Mouse (Mus musculus): ENCODE data around the gene Abhd2. TPM values are rescaled to one million over a fixed set of nuclear protein-coding genes. Genes with fewer than 3 reads are reported as not detected.

Abhd2 gene
- polyA plus RNA-seq, 1 experiment = 12.8 TPM

DNA sequence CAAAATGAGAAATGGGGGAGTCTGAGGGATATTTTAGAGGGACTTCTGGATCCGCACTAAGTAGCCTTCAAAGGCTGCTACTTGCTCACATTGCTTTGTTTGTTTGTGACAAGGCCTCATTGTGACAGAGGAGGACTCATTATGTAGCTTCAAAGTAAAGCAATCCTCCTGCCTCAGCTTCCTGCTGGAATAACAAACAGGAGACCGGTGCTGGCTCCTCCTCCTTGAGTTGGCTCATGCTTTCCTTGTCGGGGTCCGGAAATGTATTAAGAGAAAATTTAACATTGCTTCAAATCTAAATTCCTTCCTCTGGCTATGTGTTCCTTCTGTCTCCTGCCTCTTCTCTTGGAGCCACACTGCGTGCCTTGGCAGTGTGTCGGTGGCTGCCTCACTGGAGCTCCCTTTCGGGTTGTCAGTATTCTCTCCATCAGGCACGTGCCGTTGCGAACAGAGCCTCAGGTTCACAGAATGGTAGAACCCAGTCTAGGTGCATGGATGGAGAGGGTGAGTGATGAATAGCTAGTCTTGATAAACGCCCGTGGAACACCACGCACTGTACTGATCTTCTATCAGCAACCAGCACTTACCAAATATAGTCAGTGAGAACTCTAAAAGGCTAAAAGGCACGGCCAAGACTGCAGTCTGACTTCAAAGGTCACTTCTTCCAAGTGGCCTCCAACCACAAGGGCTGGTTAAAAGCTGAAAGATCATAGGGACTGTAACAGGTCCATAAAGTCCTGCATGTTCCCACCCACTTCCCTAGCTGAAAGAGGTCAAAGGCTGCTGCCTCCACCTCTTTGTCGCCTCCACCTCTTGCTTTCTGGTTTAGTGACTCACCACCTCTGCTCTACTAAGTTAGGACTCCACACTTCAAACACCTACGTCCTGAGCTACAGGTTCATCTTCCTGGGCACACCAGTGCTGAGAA lies 874 bp upstream of the Abhd2 start:
- H3K27me3 ChIP-seq (ENCODE audit: control insufficient read depth, insufficient read depth, low read length) = no peaks in the 10 kb centered on the region
- no peak for TF ChIP-seq POLR2A (IDR thresholded peaks at IDR 0.05; ENCODE audit: low read depth, low read length)
- no peak for TF ChIP-seq CTCF (IDR thresholded peaks at IDR 0.05; ENCODE audit: extremely low read depth, insufficient read depth, insufficient read length, insufficient replicate concordance)
- WGBS = 76% methylated on average over 16 of the region's 16 CpGs
- H3K27ac ChIP-seq (ENCODE audit: insufficient read depth, low read length) = peak overlapping the region; percentile 45
- DNase-seq (ENCODE audit: low read depth in 1 of 2, low spot score in 2 of 2) = no peak
- H3K36me3 ChIP-seq (ENCODE audit: control insufficient read depth, insufficient read depth, low read length) = no peaks in the 10 kb centered on the region
- H3K4me1 ChIP-seq (ENCODE audit: control insufficient read depth, insufficient read depth, insufficient read length) = peaks cover 16% of the 10 kb centered on the region; the same call in 1 of the 2 replicates
- peak overlapping the region; percentile 31 for H3K4me3 ChIP-seq (ENCODE audit: extremely low read depth, insufficient read depth, insufficient read length)

DNA sequence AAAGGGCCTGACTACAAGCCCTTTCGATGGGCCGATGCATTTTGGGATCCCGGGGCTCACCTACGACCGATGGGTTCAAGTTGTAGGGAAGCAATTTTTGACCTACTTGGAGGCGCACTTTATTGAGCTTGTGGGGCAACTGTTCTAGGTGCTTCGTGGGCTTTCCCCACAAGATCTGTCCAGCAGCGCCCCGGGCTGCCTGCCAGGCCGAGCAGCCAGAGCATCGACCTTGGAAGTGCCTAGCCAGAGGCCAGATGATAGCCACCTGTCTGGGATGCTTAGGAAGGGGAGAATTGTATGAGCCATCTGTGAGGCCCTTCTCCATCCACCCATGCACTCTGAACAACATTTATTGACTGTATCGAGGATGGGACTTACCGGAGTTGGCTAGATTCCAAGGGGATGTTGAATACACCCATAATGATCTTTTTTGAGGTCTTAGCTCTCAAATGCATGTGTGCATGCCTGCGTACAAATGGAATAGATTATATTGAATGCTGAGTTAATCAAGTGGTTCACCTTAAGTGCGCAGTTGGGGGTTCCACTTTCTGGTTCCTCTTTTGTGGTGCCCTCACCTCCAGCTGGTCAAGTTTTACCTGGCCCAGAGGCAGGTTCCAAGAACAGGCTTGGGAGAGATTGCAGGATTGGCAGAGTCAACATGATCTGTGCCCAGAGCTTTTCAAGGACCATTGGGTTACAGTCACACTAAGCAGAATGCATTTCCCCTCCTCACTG lies 906 bp downstream of the Abhd2 start:
- peak overlapping the region; percentile 65; the same call in 1 of the 2 replicates for H3K27ac ChIP-seq (ENCODE audit: insufficient read depth, low read length)
- peak overlapping the region; percentile 91 for H3K4me3 ChIP-seq (ENCODE audit: extremely low read depth, insufficient read depth, insufficient read length)
- no peaks in the 10 kb centered on the region for H3K27me3 ChIP-seq (ENCODE audit: control insufficient read depth, insufficient read depth, low read length)
- H3K36me3 ChIP-seq (ENCODE audit: control insufficient read depth, insufficient read depth, low read length) = no peaks in the 10 kb centered on the region
- 3% methylated on average over 15 of the region's 15 CpGs for WGBS
- peaks cover 21% of the 10 kb centered on the region; the same call in 1 of the 2 replicates for H3K4me1 ChIP-seq (ENCODE audit: control insufficient read depth, insufficient read depth, insufficient read length)
- DNase-seq (ENCODE audit: low read depth in 1 of 2, low spot score in 2 of 2) = no peak
- no peak for TF ChIP-seq CTCF (IDR thresholded peaks at IDR 0.05; ENCODE audit: extremely low read depth, insufficient read depth, insufficient read length, insufficient replicate concordance)
- no peak for TF ChIP-seq POLR2A (IDR thresholded peaks at IDR 0.05; ENCODE audit: low read depth, low read length)

DNA sequence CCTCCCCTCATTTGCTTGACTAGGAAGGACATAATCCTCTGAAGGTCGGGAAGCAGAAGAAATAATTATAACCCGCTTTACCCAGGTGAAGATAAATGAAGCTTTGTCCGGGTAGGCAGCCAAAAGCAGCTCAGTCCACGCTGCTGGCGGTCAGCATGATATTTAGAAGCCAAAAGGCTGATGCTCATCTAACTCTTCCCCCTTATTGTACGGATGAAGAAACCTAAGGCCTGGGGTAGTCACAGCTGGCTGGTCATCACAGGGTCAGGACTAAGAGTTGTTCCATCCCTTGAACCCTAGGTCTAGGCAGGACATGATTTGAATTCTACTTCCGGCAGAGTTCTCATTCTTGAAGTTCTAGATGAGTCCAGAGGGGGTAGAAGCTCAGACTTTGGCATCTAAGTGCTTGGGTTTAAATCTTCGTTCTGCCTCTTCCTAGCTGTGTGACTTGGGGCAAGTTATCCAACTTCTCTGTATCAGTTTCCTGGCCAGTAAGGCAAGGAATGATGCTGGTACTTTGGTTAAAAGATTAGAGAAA lies 1.5 kb downstream of the Abhd2 start:
- DNase-seq (ENCODE audit: low read depth in 1 of 2, low spot score in 2 of 2) = no peak
- peak overlapping the region; percentile 91; the same call in 1 of the 2 replicates for H3K4me3 ChIP-seq (ENCODE audit: extremely low read depth, insufficient read depth, insufficient read length)
- no peaks in the 10 kb centered on the region for H3K36me3 ChIP-seq (ENCODE audit: control insufficient read depth, insufficient read depth, low read length)
- peaks cover 27% of the 10 kb centered on the region for H3K4me1 ChIP-seq (ENCODE audit: control insufficient read depth, insufficient read depth, insufficient read length)
- no peaks in the 10 kb centered on the region for H3K27me3 ChIP-seq (ENCODE audit: control insufficient read depth, insufficient read depth, low read length)
- WGBS = 75% methylated on average over 8 of the region's 8 CpGs
- no peak overlapping the region for H3K27ac ChIP-seq (ENCODE audit: insufficient read depth, low read length)
- TF ChIP-seq CTCF (IDR thresholded peaks at IDR 0.05; ENCODE audit: extremely low read depth, insufficient read depth, insufficient read length, insufficient replicate concordance) (no peak), POLR2A (IDR thresholded peaks at IDR 0.05; ENCODE audit: low read depth, low read length) (no peak)

DNA sequence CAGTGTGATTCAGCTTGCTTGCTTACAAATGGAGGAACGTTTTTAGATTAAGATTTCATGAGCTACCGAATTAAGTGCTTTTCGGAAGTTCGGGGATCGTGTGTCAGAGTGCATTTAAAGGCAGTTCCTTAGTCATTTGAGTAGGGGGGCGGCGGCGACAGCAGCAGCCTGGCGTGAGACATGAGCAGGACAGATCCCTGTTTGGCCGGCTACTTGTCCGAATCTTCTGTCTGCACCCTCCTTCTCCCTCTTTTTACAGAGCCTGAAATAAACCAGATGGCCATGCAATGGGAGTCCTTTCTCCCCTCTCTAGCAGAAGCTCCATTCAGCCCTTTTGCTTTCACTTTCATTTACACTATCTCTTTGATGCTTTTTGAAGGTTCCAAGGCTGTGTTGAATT lies 2.3 kb downstream of the Abhd2 start:
- Histone ChIP-seq H3K4me1 (ENCODE audit: control insufficient read depth, insufficient read depth, insufficient read length) (peaks cover 32% of the 10 kb centered on the region), H3K36me3 (ENCODE audit: control insufficient read depth, insufficient read depth, low read length) (no peaks in the 10 kb centered on the region), H3K4me3 (ENCODE audit: extremely low read depth, insufficient read depth, insufficient read length) (peak overlapping the region; percentile 60), H3K27ac (ENCODE audit: insufficient read depth, low read length) (peak overlapping the region; percentile 56), H3K27me3 (ENCODE audit: control insufficient read depth, insufficient read depth, low read length) (no peaks in the 10 kb centered on the region)
- TF ChIP-seq CTCF (IDR thresholded peaks at IDR 0.05; ENCODE audit: extremely low read depth, insufficient read depth, insufficient read length, insufficient replicate concordance) (no peak), POLR2A (IDR thresholded peaks at IDR 0.05; ENCODE audit: low read depth, low read length) (no peak)
- 35% methylated on average over 11 of the region's 11 CpGs for WGBS
- peak in 1 of 2 experiments; percentile 28 for DNase-seq (ENCODE audit: low read depth in 1 of 2, low spot score in 2 of 2)

DNA sequence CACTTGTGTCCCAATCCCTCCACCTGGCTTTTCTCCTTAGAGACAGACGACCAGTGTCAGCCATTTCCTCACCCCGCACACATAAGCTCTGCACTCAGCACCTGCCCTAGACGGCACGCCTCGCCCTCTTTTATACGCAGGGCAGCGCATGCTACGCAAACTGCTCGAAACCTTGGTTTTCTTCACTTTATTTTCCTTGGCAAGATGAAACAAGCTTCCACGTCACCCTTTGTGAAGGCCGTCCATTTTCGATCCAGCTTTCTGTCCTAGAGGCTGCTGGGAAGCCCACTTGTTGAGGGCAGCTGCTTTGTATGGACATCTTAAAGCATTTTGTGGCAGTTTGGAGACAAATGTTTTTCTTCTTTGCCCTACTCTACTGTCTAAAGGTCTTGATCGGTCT lies 5.4 kb downstream of the Abhd2 start:
- Histone ChIP-seq H3K27me3 (ENCODE audit: control insufficient read depth, insufficient read depth, low read length) (no peaks in the 10 kb centered on the region), H3K4me3 (ENCODE audit: extremely low read depth, insufficient read depth, insufficient read length) (no peak overlapping the region), H3K27ac (ENCODE audit: insufficient read depth, low read length) (no peak overlapping the region), H3K4me1 (ENCODE audit: control insufficient read depth, insufficient read depth, insufficient read length) (peaks cover 27% of the 10 kb centered on the region), H3K36me3 (ENCODE audit: control insufficient read depth, insufficient read depth, low read length) (no peaks in the 10 kb centered on the region)
- no peak for TF ChIP-seq POLR2A (IDR thresholded peaks at IDR 0.05; ENCODE audit: low read depth, low read length)
- no peak for TF ChIP-seq CTCF (IDR thresholded peaks at IDR 0.05; ENCODE audit: extremely low read depth, insufficient read depth, insufficient read length, insufficient replicate concordance)
- WGBS = 91% methylated on average over 13 of the region's 13 CpGs
- DNase-seq (ENCODE audit: low read depth in 1 of 2, low spot score in 2 of 2) = no peak

DNA sequence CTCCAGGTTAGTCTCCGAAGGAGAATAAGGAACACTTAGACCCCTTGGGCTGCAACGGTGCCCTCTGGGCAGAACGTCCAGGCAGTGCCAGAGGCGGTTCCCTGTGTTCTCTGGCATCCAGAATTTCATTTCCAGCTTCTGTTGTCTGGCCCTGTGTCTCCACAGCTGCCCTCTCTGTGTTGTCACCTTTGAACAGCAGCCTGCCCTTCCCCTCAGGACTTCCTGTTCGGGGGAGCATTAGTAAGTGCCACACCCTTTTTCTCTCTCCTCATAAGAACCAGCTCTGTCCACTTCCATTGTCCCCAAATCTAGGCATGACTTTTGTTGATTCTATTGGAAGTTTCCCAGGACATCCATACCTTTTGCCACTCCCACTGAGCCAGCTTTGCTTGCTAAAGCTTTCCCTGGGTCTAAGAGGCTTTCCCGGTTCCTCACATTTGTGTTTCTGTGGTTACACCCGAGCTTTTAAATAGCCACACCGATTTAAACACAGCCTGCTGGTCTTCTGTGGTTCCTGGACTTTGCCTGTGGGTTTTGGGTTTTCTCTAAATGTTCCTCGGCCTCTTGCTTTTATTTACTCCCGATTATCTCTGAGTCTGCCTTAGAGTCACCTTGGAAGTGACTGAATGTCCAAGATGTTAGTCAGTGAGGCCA lies 6.5 kb downstream of the Abhd2 start:
- no peaks in the 10 kb centered on the region for H3K36me3 ChIP-seq (ENCODE audit: control insufficient read depth, insufficient read depth, low read length)
- WGBS = 14% methylated on average over 10 of the region's 10 CpGs
- TF ChIP-seq POLR2A (IDR thresholded peaks at IDR 0.05; ENCODE audit: low read depth, low read length) (no peak), CTCF (IDR thresholded peaks at IDR 0.05; ENCODE audit: extremely low read depth, insufficient read depth, insufficient read length, insufficient replicate concordance) (no peak)
- peaks cover 23% of the 10 kb centered on the region for H3K4me1 ChIP-seq (ENCODE audit: control insufficient read depth, insufficient read depth, insufficient read length)
- no peaks in the 10 kb centered on the region for H3K27me3 ChIP-seq (ENCODE audit: control insufficient read depth, insufficient read depth, low read length)
- no peak overlapping the region for H3K4me3 ChIP-seq (ENCODE audit: extremely low read depth, insufficient read depth, insufficient read length)
- peak overlapping the region; percentile 52; the same call in 1 of the 2 replicates for H3K27ac ChIP-seq (ENCODE audit: insufficient read depth, low read length)
- DNase-seq (ENCODE audit: low read depth in 1 of 2, low spot score in 2 of 2) = no peak

All from spleen, adult 2 months (tissue).